Mouse (Mus musculus): Measurements from ENCODE around the gene Rbpjl. TPM values are rescaled to one million over a fixed set of nuclear protein-coding genes. Genes with fewer than 3 reads are reported as not detected.

The Rbpjl gene
- total RNA-seq, 2 experiments from 2014 or later: not detected

- peak; percentile 98 for ATAC-seq (replicated peaks; ENCODE audit: low FRiP score, low TSS enrichment, poor library complexity, severe bottlenecking)
Observed at GRCm38 (mm10) chr2:164460745-164461551, 58.0 kb downstream of the Rbpjl start, which contains the start of gene Gm20458. TSS of gene Gm20458 (plus strand) at chr2:164460967.

Other genes starting within 250 kb of the Rbpjl start
- 0.26 and 0.40 TPM in 2 replicates for gene Kcns1, start 232.0 kb upstream of the Rbpjl start, total RNA-seq (2014; fragmentation: Nextera tagmentation)
- gene Kcns1, start 232.0 kb upstream of the Rbpjl start, total RNA-seq (2017): 0.88 and 2.2 TPM in 2 replicates
- gene Wfdc5, start 220.4 kb upstream of the Rbpjl start, total RNA-seq (2014; fragmentation: Nextera tagmentation): not detected in 2 replicates
- gene Wfdc5, start 220.4 kb upstream of the Rbpjl start, total RNA-seq (2017): not detected in 2 replicates
- not detected in 2 replicates for gene Wfdc12, start 212.5 kb upstream of the Rbpjl start, total RNA-seq (2014; fragmentation: Nextera tagmentation)
- not detected in 2 replicates for gene Wfdc12, start 212.5 kb upstream of the Rbpjl start, total RNA-seq (2017)
- gene Wfdc15a, start 203.0 kb upstream of the Rbpjl start, total RNA-seq (2014; fragmentation: Nextera tagmentation): not detected in 2 replicates
- not detected in 2 replicates for gene Wfdc15a, start 203.0 kb upstream of the Rbpjl start, total RNA-seq (2017)
- gene Wfdc15b, start 181.5 kb upstream of the Rbpjl start, total RNA-seq (2014; fragmentation: Nextera tagmentation): not detected in 2 replicates
- gene Wfdc15b, start 181.5 kb upstream of the Rbpjl start, total RNA-seq (2017): not detected in 2 replicates
- gene Svs2, start 164.7 kb upstream of the Rbpjl start, total RNA-seq (2014; fragmentation: Nextera tagmentation): not detected in 2 replicates
- not detected in 2 replicates for gene Svs2, start 164.7 kb upstream of the Rbpjl start, total RNA-seq (2017)
- not detected in 2 replicates for gene Svs3b, start 146.5 kb upstream of the Rbpjl start, total RNA-seq (2014; fragmentation: Nextera tagmentation)
- gene Svs3b, start 146.5 kb upstream of the Rbpjl start, total RNA-seq (2017): not detected in 2 replicates
- not detected in 2 replicates for gene Svs4, start 124.7 kb upstream of the Rbpjl start, total RNA-seq (2014; fragmentation: Nextera tagmentation)
- gene Svs4, start 124.7 kb upstream of the Rbpjl start, total RNA-seq (2017): not detected in 2 replicates
- gene Svs3a, start 113.9 kb upstream of the Rbpjl start, total RNA-seq (2014; fragmentation: Nextera tagmentation): not detected in 2 replicates
- gene Svs3a, start 113.9 kb upstream of the Rbpjl start, total RNA-seq (2017): not detected in 2 replicates
- not detected in 2 replicates for gene Svs6, start 86.4 kb upstream of the Rbpjl start, total RNA-seq (2014; fragmentation: Nextera tagmentation)
- not detected in 2 replicates for gene Svs6, start 86.4 kb upstream of the Rbpjl start, total RNA-seq (2017)
- gene Svs5, start 70.4 kb upstream of the Rbpjl start, total RNA-seq (2014; fragmentation: Nextera tagmentation): not detected in 2 replicates
- not detected in 2 replicates for gene Svs5, start 70.4 kb upstream of the Rbpjl start, total RNA-seq (2017)
- not detected in 2 replicates for gene Slpi, start 14.0 kb upstream of the Rbpjl start, total RNA-seq (2014; fragmentation: Nextera tagmentation)
- not detected in 2 replicates for gene Slpi, start 14.0 kb upstream of the Rbpjl start, total RNA-seq (2017)
- not detected in 2 replicates for gene Matn4, start 2.0 kb downstream of the Rbpjl start, total RNA-seq (2014; fragmentation: Nextera tagmentation)
- 0.09 TPM in 1 of 2 replicates, not detected in the other for gene Matn4, start 2.0 kb downstream of the Rbpjl start, total RNA-seq (2017)
- 1.0 and 5.3 TPM in 2 replicates for gene Sdc4, start 40.7 kb downstream of the Rbpjl start, total RNA-seq (2014; fragmentation: Nextera tagmentation)
- 0.23 and 1.3 TPM in 2 replicates for gene Sdc4, start 40.7 kb downstream of the Rbpjl start, total RNA-seq (2017)
- 25.7 and 26.7 TPM in 2 replicates for gene Sys1, start 53.8 kb downstream of the Rbpjl start, total RNA-seq (2014; fragmentation: Nextera tagmentation)
- gene Sys1, start 53.8 kb downstream of the Rbpjl start, total RNA-seq (2017): 10.9 and 16.0 TPM in 2 replicates
- not detected in 2 replicates for gene Gm20458, start 57.8 kb downstream of the Rbpjl start, total RNA-seq (2014; fragmentation: Nextera tagmentation)
- gene Gm20458, start 57.8 kb downstream of the Rbpjl start, total RNA-seq (2017): not detected in 2 replicates
- gene Trp53tg5, start 70.6 kb downstream of the Rbpjl start, total RNA-seq (2014; fragmentation: Nextera tagmentation): not detected in 2 replicates
- gene Trp53tg5, start 70.6 kb downstream of the Rbpjl start, total RNA-seq (2017): not detected in 2 replicates
- gene Dbndd2, start 83.0 kb downstream of the Rbpjl start, total RNA-seq (2014; fragmentation: Nextera tagmentation): 2.4 TPM in 2 replicates
- gene Dbndd2, start 83.0 kb downstream of the Rbpjl start, total RNA-seq (2017): 2.9 TPM in 1 of 2 replicates, not detected in the other
- gene Pigt, start 94.4 kb downstream of the Rbpjl start, total RNA-seq (2014; fragmentation: Nextera tagmentation): 76.4 and 89.3 TPM in 2 replicates
- 16.3 and 36.6 TPM in 2 replicates for gene Pigt, start 94.4 kb downstream of the Rbpjl start, total RNA-seq (2017)
- not detected in 2 replicates for gene Wfdc2, start 159.3 kb downstream of the Rbpjl start, total RNA-seq (2014; fragmentation: Nextera tagmentation)
- not detected in 2 replicates for gene Wfdc2, start 159.3 kb downstream of the Rbpjl start, total RNA-seq (2017)
- not detected in 2 replicates for gene Spint3, start 170.3 kb downstream of the Rbpjl start, total RNA-seq (2014; fragmentation: Nextera tagmentation)
- gene Spint3, start 170.3 kb downstream of the Rbpjl start, total RNA-seq (2017): not detected in 2 replicates
- gene Wfdc6a, start 182.3 kb downstream of the Rbpjl start, total RNA-seq (2014; fragmentation: Nextera tagmentation): not detected in 2 replicates
- gene Wfdc6a, start 182.3 kb downstream of the Rbpjl start, total RNA-seq (2017): not detected in 2 replicates
- not detected in 2 replicates for gene Eppin, start 190.5 kb downstream of the Rbpjl start, total RNA-seq (2014; fragmentation: Nextera tagmentation)
- not detected in 2 replicates for gene Eppin, start 190.5 kb downstream of the Rbpjl start, total RNA-seq (2017)
- gene Wfdc6b, start 210.4 kb downstream of the Rbpjl start, total RNA-seq (2014; fragmentation: Nextera tagmentation): not detected in 2 replicates
- not detected in 2 replicates for gene Wfdc6b, start 210.4 kb downstream of the Rbpjl start, total RNA-seq (2017)
- not detected in 2 replicates for gene Wfdc8, start 210.5 kb downstream of the Rbpjl start, total RNA-seq (2014; fragmentation: Nextera tagmentation)
- not detected in 2 replicates for gene Wfdc8, start 210.5 kb downstream of the Rbpjl start, total RNA-seq (2017)
- not detected in 2 replicates for gene Wfdc16, start 235.7 kb downstream of the Rbpjl start, total RNA-seq (2014; fragmentation: Nextera tagmentation)
- gene Wfdc16, start 235.7 kb downstream of the Rbpjl start, total RNA-seq (2017): not detected in 2 replicates